Mouse (Mus musculus) adrenal gland, adult (tissue): ENCODE data around the gene Atp5h.
"Not testable (repeated sequence)": the region's sequence is repeated elsewhere in the genome, so short reads cannot be mapped to it uniquely, and the experiment has no call there.

Experiments
- DNase-seq, 2 experiments: peaks; one replicate each; pipeline ENCODE4 v3.0.0; 2022 to 2023; ENCODE audit warnings: low spot score in 1 of 2; ENCODE audit not compliant: inconsistent age in 2 of 2

Atp5h gene

GRCm38 (mm10) chr11:115400630-115401391 lies 19.0 kb downstream of the Atp5h start:
- DNase-seq = peak in 1 of 2 experiments; percentile 56

- DNase-seq = peak; percentile 49 to 79
These were observed 19.6 kb downstream of the Atp5h start for GRCm38 (mm10) chr11:115400126-115400525.

GRCm38 (mm10) chr11:115398085-115398484 lies 21.7 kb downstream of the Atp5h start:
- DNase-seq = no peak

GRCm38 (mm10) chr11:115393721-115394325 lies 25.9 kb downstream of the Atp5h start:
- peak; percentile 69 to 82 for DNase-seq

GRCm38 (mm10) chr11:115391358-115391757 lies 28.4 kb downstream of the Atp5h start:
- DNase-seq = no peak

GRCm38 (mm10) chr11:115386859-115387258 lies 32.9 kb downstream of the Atp5h start:
- not testable (repeated sequence) for DNase-seq

- DNase-seq = peak; percentile 88 to 93
These were observed 35.2 kb downstream of the Atp5h start for GRCm38 (mm10) chr11:115384587-115384986.

GRCm38 (mm10) chr11:115383701-115384474 lies 35.9 kb downstream of the Atp5h start:
- peak; percentile 45 to 80 for DNase-seq

GRCm38 (mm10) chr11:115382891-115383290 lies 36.9 kb downstream of the Atp5h start:
- DNase-seq = peak; percentile 74 to 90

- DNase-seq = peak; percentile 94 to 98
These were observed 37.8 kb downstream of the Atp5h start, which contains the start of gene Cdr2l for GRCm38 (mm10) chr11:115381743-115382539. Gene Cdr2l, plus strand, starts transcription at chr11:115381916.

GRCm38 (mm10) chr11:115381276-115381675 lies 38.5 kb downstream of the Atp5h start:
- DNase-seq = no peak

- no peak for DNase-seq
These were observed 41.9 kb downstream of the Atp5h start for GRCm38 (mm10) chr11:115377854-115378253.

- no peak for DNase-seq
These were observed 42.5 kb downstream of the Atp5h start for GRCm38 (mm10) chr11:115377254-115377653.

GRCm38 (mm10) chr11:115376722-115377121 lies 43.0 kb downstream of the Atp5h start:
- DNase-seq = no peak

GRCm38 (mm10) chr11:115374695-115375425 lies 44.9 kb downstream of the Atp5h start:
- DNase-seq = no peak

GRCm38 (mm10) chr11:115373805-115374694 lies 45.7 kb downstream of the Atp5h start:
- peak; percentile 86 to 95 for DNase-seq

- DNase-seq = no peak
These were observed 47.0 kb downstream of the Atp5h start for GRCm38 (mm10) chr11:115372737-115373136.

- DNase-seq = no peak
These were observed 47.7 kb downstream of the Atp5h start for GRCm38 (mm10) chr11:115372015-115372414.

GRCm38 (mm10) chr11:115371354-115371753 lies 48.4 kb downstream of the Atp5h start:
- no peak for DNase-seq
